Mouse (Mus musculus) stomach, postnatal 0 days (tissue): ENCODE results near the gene Fam210b.

Source experiments
- CTCF ChIP-seq: IDR thresholded peaks from 2 replicates; pipeline ENCODE4 v1.5.1; 2016; ENCODE audit warnings: antibody characterized with exemption, low read depth, mild to moderate bottlenecking, moderate library complexity
- EP300 ChIP-seq: optimal IDR thresholded peaks from 2 replicates; pipeline ENCODE3; 2016; ENCODE audit warnings: antibody characterized with exemption

GRCm38 (mm10) chr2:172306544-172306943 lies 38.8 kb upstream of the Fam210b start:
- TF ChIP-seq CTCF (no peak), EP300 (no peak)
